Mouse (Mus musculus) heart, embryonic 15.5 days (tissue): ENCODE data around the gene Utrn. TPM values are rescaled to one million over a fixed set of nuclear protein-coding genes. Genes with fewer than 3 reads are reported as not detected.

ENCODE experiments used
- ATAC-seq: fragments of 200-750 bp; cut with Nextera tagmentation; replicated peaks from 2 replicates; pipeline ENCODE4 v1.8.0; 2017; ENCODE audit warnings: low read depth, moderate TSS enrichment; ENCODE audit not compliant: insufficient number of reproducible peaks, insufficient read depth, low FRiP score
- H3K27ac ChIP-seq: fragments of 300-500 bp; sonication (generic); 2 replicates; pipeline ENCODE4 v1.5.1; 2015; ENCODE audit warnings: mild to moderate bottlenecking, inconsistent platforms
- H3K27me3 ChIP-seq: fragments of 300-500 bp; sonication (generic); 2 replicates; pipeline ENCODE4 v1.6.1; 2015; ENCODE audit warnings: inconsistent platforms
- H3K36me3 ChIP-seq: fragments of 300-500 bp; sonication (generic); 2 replicates; pipeline ENCODE4 v1.6.1; 2015; ENCODE audit warnings: mild to moderate bottlenecking, inconsistent platforms
- H3K4me1 ChIP-seq: fragments of 300-500 bp; sonication (generic); replicated peaks from 2 replicates; pipeline ENCODE4 v1.6.1; 2015; ENCODE audit warnings: inconsistent platforms
- H3K4me2 ChIP-seq: fragments of 300-500 bp; sonication (generic); 2 replicates; pipeline ENCODE4 v1.6.1; 2015; ENCODE audit warnings: inconsistent platforms, mild to moderate bottlenecking, moderate library complexity
- H3K4me3 ChIP-seq: fragments of 300-500 bp; sonication (generic); 2 replicates; pipeline ENCODE4 v1.5.1; 2015; ENCODE audit warnings: mild to moderate bottlenecking, inconsistent platforms
- H3K9ac ChIP-seq: fragments of 300-500 bp; sonication (generic); 2 replicates; pipeline ENCODE4 v1.6.1; 2015; ENCODE audit warnings: mild to moderate bottlenecking, inconsistent platforms
- H3K9me3 ChIP-seq: fragments of 300-500 bp; sonication (generic); replicated peaks from 2 replicates; pipeline ENCODE4 v1.6.1; 2016; ENCODE audit warnings: inconsistent platforms
- WGBS: fragments of 180-500 bp; shearing (Covaris S2); methylation state at CpG from one replicate; pipeline ENCODE4 v1.1.7; 2015; ENCODE audit warnings: mixed read lengths; 5-methylcytosine and 5-hydroxymethylcytosine counted together
- polyA plus RNA-seq: library from polyadenylated mRNA; unstranded; fragments of >200 nt; fragmentation: Nextera tagmentation; extraction: Ambion mirVana; gene quantifications from 2 replicates; pipeline ENCODE4 v1.2.1, GENCODE M21; 2015

The Utrn gene
- polyA plus RNA-seq, 1 experiment from 2014 or later: 58.8 TPM

GRCm38 (mm10) chr10:12899901-12900300, 30.7 kb upstream of the Utrn start:
- no peak overlapping the region for H3K27ac ChIP-seq
- H3K27me3 ChIP-seq: no peaks in the 10 kb centered on the region
- H3K9ac ChIP-seq: no peak overlapping the region
- no peaks in the 10 kb centered on the region for H3K4me1 ChIP-seq
- H3K4me2 ChIP-seq: no peak overlapping the region
- no peak for ATAC-seq
- no peak overlapping the region for H3K4me3 ChIP-seq
- no peaks in the 10 kb centered on the region for H3K36me3 ChIP-seq
- 91% methylated on average over 5 of the region's 5 CpGs for WGBS
- H3K9me3 ChIP-seq: no peaks in the 10 kb centered on the region

GRCm38 (mm10) chr10:12893339-12893738, 24.2 kb upstream of the Utrn start:
- Histone ChIP-seq H3K36me3 (no peaks in the 10 kb centered on the region), H3K27ac (no peak overlapping the region), H3K4me1 (no peaks in the 10 kb centered on the region), H3K4me2 (no peak overlapping the region), H3K27me3 (no peaks in the 10 kb centered on the region), H3K9me3 (no peaks in the 10 kb centered on the region), H3K4me3 (no peak overlapping the region), H3K9ac (no peak overlapping the region)
- WGBS: 89% methylated on average over 3 of the region's 3 CpGs
- ATAC-seq: no peak

- WGBS: 59% methylated on average over 13 of the region's 13 CpGs
- Histone ChIP-seq H3K9me3 (no peaks in the 10 kb centered on the region), H3K27ac (no peak overlapping the region), H3K27me3 (no peaks in the 10 kb centered on the region), H3K9ac (no peak overlapping the region), H3K4me1 (peaks cover 8% of the 10 kb centered on the region), H3K4me2 (no peak overlapping the region; the same call in 1 of the 2 replicates), H3K4me3 (no peak overlapping the region), H3K36me3 (no peaks in the 10 kb centered on the region)
- no peak for ATAC-seq
These were observed 19.2 kb upstream of the Utrn start for GRCm38 (mm10) chr10:12888373-12888772.

GRCm38 (mm10) chr10:12887792-12888191, 18.6 kb upstream of the Utrn start:
- peaks cover 8% of the 10 kb centered on the region for H3K4me1 ChIP-seq
- H3K9ac ChIP-seq: no peak overlapping the region
- ATAC-seq: no peak
- H3K4me3 ChIP-seq: no peak overlapping the region
- no peak overlapping the region for H3K27ac ChIP-seq
- H3K27me3 ChIP-seq: no peaks in the 10 kb centered on the region
- no peaks in the 10 kb centered on the region for H3K36me3 ChIP-seq
- H3K4me2 ChIP-seq: no peak overlapping the region
- 41% methylated on average over 2 of the region's 2 CpGs for WGBS
- H3K9me3 ChIP-seq: no peaks in the 10 kb centered on the region

- no peak overlapping the region for H3K27ac ChIP-seq
- no peak overlapping the region for H3K4me3 ChIP-seq
- H3K36me3 ChIP-seq: no peaks in the 10 kb centered on the region
- 50% methylated on average over 8 of the region's 8 CpGs for WGBS
- no peaks in the 10 kb centered on the region for H3K27me3 ChIP-seq
- H3K4me1 ChIP-seq: peaks cover 8% of the 10 kb centered on the region
- no peak for ATAC-seq
- no peaks in the 10 kb centered on the region for H3K9me3 ChIP-seq
- H3K4me2 ChIP-seq: no peak overlapping the region
- no peak overlapping the region for H3K9ac ChIP-seq
These were observed 15.3 kb upstream of the Utrn start for GRCm38 (mm10) chr10:12884308-12884948.

GRCm38 (mm10) chr10:12881911-12882310, 12.7 kb upstream of the Utrn start:
- no peak overlapping the region for H3K4me3 ChIP-seq
- no peaks in the 10 kb centered on the region for H3K9me3 ChIP-seq
- no peak overlapping the region for H3K4me2 ChIP-seq
- no peaks in the 10 kb centered on the region for H3K27me3 ChIP-seq
- no peaks in the 10 kb centered on the region for H3K36me3 ChIP-seq
- peaks cover 9% of the 10 kb centered on the region; the same call in 1 of the 2 replicates for H3K4me1 ChIP-seq
- 72% methylated on average over 4 of the region's 4 CpGs for WGBS
- no peak overlapping the region for H3K9ac ChIP-seq
- no peak for ATAC-seq
- H3K27ac ChIP-seq: no peak overlapping the region

GRCm38 (mm10) chr10:12879313-12879695, 10.1 kb upstream of the Utrn start:
- no peaks in the 10 kb centered on the region for H3K9me3 ChIP-seq
- H3K36me3 ChIP-seq: no peaks in the 10 kb centered on the region
- no peaks in the 10 kb centered on the region for H3K27me3 ChIP-seq
- 39% methylated on average over 3 of the region's 3 CpGs for WGBS
- H3K4me3 ChIP-seq: no peak overlapping the region
- H3K9ac ChIP-seq: no peak overlapping the region
- no peak for ATAC-seq
- H3K4me1 ChIP-seq: peaks cover 6% of the 10 kb centered on the region; the same call in 1 of the 2 replicates
- H3K27ac ChIP-seq: no peak overlapping the region
- no peak overlapping the region for H3K4me2 ChIP-seq

GRCm38 (mm10) chr10:12878661-12879312, 9.6 kb upstream of the Utrn start:
- H3K4me3 ChIP-seq: no peak overlapping the region
- peak; percentile 47; the same call in 1 of the 2 replicates for ATAC-seq
- peaks cover 5% of the 10 kb centered on the region; the same call in 1 of the 2 replicates for H3K4me1 ChIP-seq
- WGBS: 19% methylated on average over 14 of the region's 14 CpGs
- H3K9ac ChIP-seq: no peak overlapping the region
- peak overlapping the region; percentile 35; the same call in 1 of the 2 replicates for H3K4me2 ChIP-seq
- no peak overlapping the region for H3K27ac ChIP-seq
- no peaks in the 10 kb centered on the region for H3K27me3 ChIP-seq
- H3K9me3 ChIP-seq: no peaks in the 10 kb centered on the region
- no peaks in the 10 kb centered on the region for H3K36me3 ChIP-seq

- H3K9me3 ChIP-seq: no peaks in the 10 kb centered on the region
- H3K36me3 ChIP-seq: no peaks in the 10 kb centered on the region
- H3K4me3 ChIP-seq: no peak overlapping the region
- no peak overlapping the region for H3K4me2 ChIP-seq
- H3K27ac ChIP-seq: no peak overlapping the region
- no peak overlapping the region for H3K9ac ChIP-seq
- 57% methylated on average over 3 of the region's 3 CpGs for WGBS
- no peaks in the 10 kb centered on the region for H3K27me3 ChIP-seq
- peaks cover 5% of the 10 kb centered on the region; the same call in 1 of the 2 replicates for H3K4me1 ChIP-seq
- no peak for ATAC-seq
These were observed 7.3 kb upstream of the Utrn start for GRCm38 (mm10) chr10:12876426-12876825.

GRCm38 (mm10) chr10:12875410-12875809, 6.2 kb upstream of the Utrn start:
- 93% methylated on average over 4 of the region's 4 CpGs for WGBS
- H3K4me2 ChIP-seq: no peak overlapping the region
- H3K36me3 ChIP-seq: no peaks in the 10 kb centered on the region
- no peak for ATAC-seq
- no peak overlapping the region for H3K27ac ChIP-seq
- no peaks in the 10 kb centered on the region for H3K9me3 ChIP-seq
- no peaks in the 10 kb centered on the region for H3K27me3 ChIP-seq
- H3K4me1 ChIP-seq: peaks cover 5% of the 10 kb centered on the region; the same call in 1 of the 2 replicates
- no peak overlapping the region for H3K4me3 ChIP-seq
- H3K9ac ChIP-seq: no peak overlapping the region

GRCm38 (mm10) chr10:12874577-12875277, 5.6 kb upstream of the Utrn start:
- Histone ChIP-seq H3K36me3 (no peaks in the 10 kb centered on the region), H3K27ac (no peak overlapping the region), H3K4me2 (0 out of 2 replicates have a peak overlapping the region, but pooled peaks have one; percentile 15), H3K9me3 (no peaks in the 10 kb centered on the region), H3K4me1 (peaks cover 5% of the 10 kb centered on the region; the same call in 1 of the 2 replicates), H3K9ac (no peak overlapping the region), H3K27me3 (no peaks in the 10 kb centered on the region), H3K4me3 (no peak overlapping the region)
- whole genome bisulfite sequencing: 58% methylated on average over 8 of the region's 8 CpGs
- no peak for ATAC-seq
